Mouse (Mus musculus) megakaryocyte progenitor cell, adult 5-6 weeks (primary cell): ENCODE measurements around the gene Acot7. TPM values are rescaled to one million over a fixed set of nuclear protein-coding genes. Genes with fewer than 3 reads are reported as not detected.

Experiments used
- ATAC-seq: replicated peaks from 2 replicates; pipeline ENCODE4 v1.8.0; 2016; ENCODE audit warnings: mild to moderate bottlenecking, moderate TSS enrichment, inconsistent platforms; ENCODE audit not compliant: poor library complexity
- total RNA-seq, 2 experiments: library from RNA; stranded (forward) in 1 of 2; stranded (reverse) in 1 of 2; fragments of 157-497, 149-512 nt in 1 of 2; fragments of 200-1000 nt in 1 of 2; gene quantifications; 2 replicates each; pipeline versions ENCODE4 v1.2.3 to v1.2.4; 2015 to 2017

Acot7 gene
- total RNA-seq, 2 experiments from 2014 or later, result 76.7 to 79.3 TPM

GRCm38 (mm10) chr4:152178916-152179705 lies 1.2 kb downstream of the Acot7 start:
- ATAC-seq, result peak; percentile 5; the same call in 1 of the 2 replicates

GRCm38 (mm10) chr4:152179946-152180660 lies 2.2 kb downstream of the Acot7 start:
- no peak for ATAC-seq

- ATAC-seq, result no peak
Observed at GRCm38 (mm10) chr4:152182205-152182604, 4.3 kb downstream of the Acot7 start.

- ATAC-seq, result peak; percentile 20; the same call in 1 of the 2 replicates
Observed at GRCm38 (mm10) chr4:152184353-152185035, 6.6 kb downstream of the Acot7 start.

GRCm38 (mm10) chr4:152185137-152185509 lies 7.2 kb downstream of the Acot7 start:
- peak; percentile 72 for ATAC-seq

- ATAC-seq, result no peak
Observed at GRCm38 (mm10) chr4:152185510-152186204, 7.7 kb downstream of the Acot7 start.

GRCm38 (mm10) chr4:152186205-152187082 lies 8.5 kb downstream of the Acot7 start:
- ATAC-seq, result peak; percentile 36

GRCm38 (mm10) chr4:152187142-152187541 lies 9.2 kb downstream of the Acot7 start:
- ATAC-seq, result no peak

- no peak for ATAC-seq
Observed at GRCm38 (mm10) chr4:152188651-152189050, 10.7 kb downstream of the Acot7 start.

GRCm38 (mm10) chr4:152189071-152189470 lies 11.1 kb downstream of the Acot7 start:
- no peak for ATAC-seq

GRCm38 (mm10) chr4:152189691-152190090 lies 11.8 kb downstream of the Acot7 start:
- ATAC-seq, result no peak

- peak; percentile 68 for ATAC-seq
Observed at GRCm38 (mm10) chr4:152190096-152190653, 12.2 kb downstream of the Acot7 start.

- no peak for ATAC-seq
Observed at GRCm38 (mm10) chr4:152190701-152191100, 12.8 kb downstream of the Acot7 start.

GRCm38 (mm10) chr4:152192569-152192968 lies 14.6 kb downstream of the Acot7 start:
- no peak for ATAC-seq

- 0 out of 2 replicates have a peak, but pooled peaks have one; percentile 8 for ATAC-seq
Observed at GRCm38 (mm10) chr4:152194476-152195175, 16.7 kb downstream of the Acot7 start.

GRCm38 (mm10) chr4:152196276-152196675 lies 18.3 kb downstream of the Acot7 start:
- ATAC-seq, result no peak

GRCm38 (mm10) chr4:152197545-152197944 lies 19.6 kb downstream of the Acot7 start:
- peak; percentile 8; the same call in 1 of the 2 replicates for ATAC-seq

- ATAC-seq, result 0 out of 2 replicates have a peak, but pooled peaks have one; percentile 10
Observed at GRCm38 (mm10) chr4:152199617-152200016, 21.7 kb downstream of the Acot7 start.

GRCm38 (mm10) chr4:152201492-152201891 lies 23.6 kb downstream of the Acot7 start:
- peak; percentile 58 for ATAC-seq
